Mouse (Mus musculus) cerebellum, adult 9-10 months (tissue): ENCODE measurements around the gene Ntf5.

Source experiments
- DNase-seq: peaks from one replicate; pipeline ENCODE4 v3.0.0; 2022

The Ntf5 gene

DNA sequence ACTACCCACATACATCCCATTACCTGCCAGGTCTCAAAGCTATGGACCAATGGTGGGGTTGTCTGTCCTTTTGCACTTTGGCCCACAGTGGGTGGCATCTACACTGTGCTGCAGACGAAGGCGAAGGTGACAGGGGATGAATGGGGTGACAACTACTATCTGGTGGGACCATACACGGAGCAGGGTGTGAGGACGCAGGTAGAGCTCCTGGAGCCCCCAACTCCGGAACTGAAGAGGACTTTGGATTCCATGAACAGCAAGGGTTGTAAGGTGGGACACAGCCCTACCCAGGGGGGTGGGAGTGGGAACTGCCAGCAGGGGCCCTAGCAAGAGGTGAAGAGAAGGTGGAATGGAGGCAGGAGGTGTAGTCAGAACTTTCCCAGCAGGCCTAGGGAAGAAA, 22.9 kb downstream of the Ntf5 start:
- peak; percentile 51 for DNase-seq

DNA sequence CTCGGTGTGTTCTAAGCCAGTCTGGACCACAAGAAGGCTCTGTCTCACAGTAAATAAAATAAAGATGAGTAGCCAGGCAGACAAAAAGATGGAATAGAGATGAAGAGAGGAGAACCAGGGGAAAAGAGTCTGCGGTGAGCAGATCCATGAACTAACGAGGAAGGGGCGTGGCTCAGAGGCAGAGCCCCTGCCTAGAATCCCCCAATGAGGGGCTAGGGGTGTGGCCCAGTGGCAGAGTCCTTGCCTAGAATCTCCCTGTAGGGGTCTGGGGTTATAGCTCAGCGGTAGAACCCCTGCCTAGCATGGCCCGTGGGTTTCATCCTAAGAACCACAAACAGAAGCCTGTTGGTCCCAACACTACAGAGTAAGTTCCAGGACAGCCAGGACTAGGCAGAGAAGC, 23.6 kb downstream of the Ntf5 start:
- peak; percentile 39 for DNase-seq

DNA sequence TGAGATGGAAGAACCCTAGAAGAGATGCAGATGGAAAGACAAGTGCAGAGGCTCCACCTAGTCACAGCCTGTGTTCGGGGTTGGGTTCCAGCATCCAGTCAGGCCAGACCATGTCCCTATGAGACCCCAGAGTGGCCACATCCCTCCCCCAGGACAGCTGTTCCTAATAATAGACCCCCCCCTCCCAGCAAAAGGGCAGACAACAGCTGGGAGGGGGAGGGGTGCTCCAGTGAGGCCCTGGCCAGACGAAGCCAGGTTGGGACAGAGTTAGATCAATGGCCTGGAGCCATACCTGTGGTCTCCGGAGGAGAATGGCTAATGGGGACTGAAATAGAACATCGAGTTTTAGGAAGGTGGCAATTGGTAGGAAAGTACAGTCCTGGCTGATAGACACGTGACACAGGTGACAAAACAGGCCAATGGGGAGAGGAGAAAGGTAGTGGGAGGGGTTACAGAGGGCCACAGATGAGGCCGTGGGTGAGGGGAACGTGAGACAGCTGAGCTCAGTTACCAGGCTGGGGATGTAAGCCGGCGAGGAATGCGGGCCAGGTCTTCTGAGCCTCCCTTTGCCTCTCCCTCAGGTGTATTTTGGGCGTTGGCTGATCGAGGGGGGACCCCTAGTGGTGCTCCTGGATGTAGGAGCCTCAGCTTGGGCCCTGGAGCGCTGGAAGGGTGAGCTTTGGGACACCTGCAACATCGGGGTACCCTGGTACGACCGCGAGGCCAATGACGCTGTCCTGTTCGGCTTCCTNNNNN, 24.2 kb downstream of the Ntf5 start, which contains the start of gene Ruvbl2:
Gene Ruvbl2, minus strand, starts transcription at position 576 of the 756 bp plus-strand sequence.
- DNase-seq = peak; percentile 56

DNA sequence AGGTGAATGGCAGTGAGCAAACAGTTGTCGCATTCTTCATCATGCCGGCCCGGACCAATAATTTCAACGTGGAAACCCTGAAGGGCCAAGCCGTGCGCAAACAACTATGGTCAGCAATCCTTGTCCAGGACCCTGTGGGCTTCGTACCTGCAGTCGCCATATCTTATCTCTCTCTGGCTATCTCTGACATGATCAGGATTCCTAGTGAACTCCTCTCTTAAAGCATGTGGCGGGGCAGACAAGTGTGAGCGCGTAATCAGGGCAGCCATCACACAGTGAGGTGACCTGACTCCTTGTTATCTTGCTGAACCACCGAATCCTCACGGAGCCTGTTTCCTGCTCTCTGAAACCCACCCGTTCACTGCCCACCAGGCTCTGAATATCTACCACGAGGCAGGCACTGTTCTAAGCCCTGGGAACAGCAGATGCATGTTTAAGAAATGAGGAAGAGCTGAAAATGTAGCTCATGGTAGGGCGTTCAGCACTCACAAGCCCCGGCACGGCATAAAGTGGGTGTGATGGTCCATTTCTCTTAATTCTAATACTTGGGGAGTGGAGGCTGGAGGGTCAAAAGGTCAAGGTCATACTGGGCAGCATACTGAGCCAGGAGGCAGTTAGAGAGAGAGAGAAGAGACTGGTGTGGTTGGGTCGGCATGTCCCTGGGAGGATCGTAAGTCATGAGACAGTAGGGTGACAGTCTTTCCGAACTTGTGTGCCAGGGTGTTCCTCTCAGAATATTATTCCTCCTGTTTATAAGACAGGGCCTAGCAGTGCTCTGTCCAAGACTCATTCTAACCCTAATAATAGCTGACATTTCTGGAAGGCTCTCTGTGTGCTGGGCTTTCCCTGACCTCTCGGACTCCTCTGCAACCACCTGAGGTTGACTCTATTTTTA, 30.3 kb downstream of the Ntf5 start:
- no peak for DNase-seq

DNA sequence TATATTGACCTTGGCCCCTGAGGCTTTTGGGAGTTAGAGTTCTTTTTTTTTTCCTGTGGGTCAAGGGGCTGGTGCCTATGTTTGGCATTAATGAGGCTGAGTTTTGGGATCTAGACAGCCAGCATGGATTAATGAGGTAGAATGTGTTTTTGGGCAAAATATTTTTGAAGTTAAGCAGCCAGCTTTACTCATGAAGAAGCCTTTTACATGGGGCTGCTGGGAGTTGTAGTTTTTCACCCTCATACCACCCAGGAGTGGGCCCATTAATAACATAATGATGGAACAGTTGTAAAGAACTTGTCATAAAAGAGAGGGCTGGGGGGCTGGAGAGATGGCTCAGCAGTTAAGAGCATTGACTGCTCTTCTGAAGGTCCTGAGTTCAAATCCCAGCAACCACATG, 33.1 kb downstream of the Ntf5 start:
- no peak for DNase-seq

DNA sequence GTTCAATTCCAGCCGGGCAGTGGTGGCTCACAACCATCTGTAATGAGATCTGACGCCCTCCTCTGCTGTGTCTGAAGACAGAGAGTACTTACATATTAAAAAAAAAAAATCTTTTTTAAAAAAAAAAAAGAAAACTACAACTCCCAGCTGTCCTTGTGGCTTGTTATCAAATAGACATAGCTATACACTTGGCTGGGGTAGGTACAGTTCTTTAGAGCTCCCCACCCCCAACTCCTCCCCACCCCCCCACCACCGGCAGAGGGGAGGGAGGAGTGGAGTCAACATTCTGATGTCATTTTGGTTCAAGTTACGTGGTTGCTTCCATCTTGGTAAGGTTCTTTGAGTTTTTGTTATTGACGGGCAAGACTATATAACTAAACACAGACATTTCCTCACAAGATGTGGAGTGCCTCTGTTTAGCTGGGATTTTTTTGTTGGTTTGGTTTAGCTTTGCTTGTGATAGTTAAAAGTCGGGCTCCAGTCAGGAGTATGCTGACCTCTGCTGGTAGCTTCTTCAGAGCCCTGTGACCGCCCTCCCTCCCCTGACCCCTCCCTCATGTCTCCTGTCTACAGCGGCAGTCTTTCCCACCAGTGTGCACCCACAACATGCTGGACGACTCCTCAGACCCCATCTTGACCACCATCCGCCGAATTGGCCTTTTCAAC, 34.0 kb downstream of the Ntf5 start:
- DNase-seq = no peak

DNA sequence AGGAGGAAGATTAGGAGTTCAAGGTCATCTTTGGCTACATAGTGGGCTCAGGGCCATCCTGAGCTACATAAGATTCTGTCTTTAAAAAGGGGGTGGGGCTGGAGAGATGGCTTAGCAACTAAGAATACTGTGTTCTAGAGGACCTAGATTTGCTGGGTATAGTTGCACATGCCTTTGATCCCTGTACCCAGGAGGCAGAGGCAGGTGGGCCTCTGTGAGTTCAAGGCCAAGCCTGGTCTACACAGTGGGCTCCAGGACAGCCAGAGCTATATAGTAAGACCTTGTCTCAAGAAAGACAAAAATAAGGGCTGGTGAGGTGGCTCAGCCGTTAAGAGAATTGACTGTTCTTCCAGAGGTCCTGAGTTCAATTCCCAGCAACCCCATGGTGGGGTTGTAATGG, 36.5 kb downstream of the Ntf5 start:
- no peak for DNase-seq

DNA sequence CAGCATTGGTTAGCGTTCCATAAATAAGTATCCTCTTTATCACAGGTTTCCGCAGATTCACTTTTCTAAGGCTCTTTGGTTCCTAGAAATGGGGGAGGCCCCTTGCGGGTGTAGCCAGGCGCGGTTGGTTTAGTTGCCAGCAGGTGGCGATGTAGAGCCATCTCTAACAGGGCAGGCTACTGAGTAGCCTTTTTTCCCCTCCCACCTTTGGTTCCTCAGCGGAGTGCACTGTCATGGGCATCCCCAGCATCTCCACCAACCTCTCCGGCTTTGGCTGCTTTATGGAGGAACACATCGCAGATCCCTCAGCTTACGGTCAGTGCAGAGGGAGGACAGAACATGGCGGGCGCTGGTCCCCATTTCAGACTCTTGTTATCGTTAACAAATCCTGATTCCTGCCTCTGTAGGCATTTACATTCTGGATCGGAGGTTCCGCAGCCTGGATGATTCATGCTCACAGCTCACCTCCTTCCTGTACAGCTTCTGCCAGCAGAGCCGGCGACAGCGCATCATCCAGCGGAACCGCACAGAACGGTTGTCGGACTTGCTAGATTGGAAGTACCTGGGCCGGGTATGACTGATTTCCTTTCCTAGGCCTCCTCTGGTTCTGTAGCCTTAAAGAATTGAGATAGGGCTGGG, 38.0 kb downstream of the Ntf5 start:
- DNase-seq = peak; percentile 88

DNA sequence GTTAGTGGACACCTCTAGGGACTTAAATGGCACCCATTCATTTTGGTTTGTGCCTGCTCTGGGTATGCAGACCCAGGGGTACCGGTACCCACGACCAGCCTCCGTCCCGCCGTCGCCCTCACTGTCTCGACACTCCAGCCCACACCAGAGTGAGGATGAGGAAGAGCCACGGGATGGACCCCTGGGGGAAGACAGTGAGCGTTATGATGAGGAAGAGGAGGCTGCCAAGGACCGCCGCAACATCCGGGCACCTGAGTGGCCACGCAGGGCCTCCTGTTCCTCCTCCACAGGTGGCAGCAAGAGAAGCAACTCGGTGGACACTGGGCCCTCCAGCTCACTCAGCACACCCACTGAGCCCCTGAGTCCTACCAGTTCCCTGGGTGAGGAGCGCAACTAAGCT, 41.5 kb downstream of the Ntf5 start:
- DNase-seq = no peak

DNA sequence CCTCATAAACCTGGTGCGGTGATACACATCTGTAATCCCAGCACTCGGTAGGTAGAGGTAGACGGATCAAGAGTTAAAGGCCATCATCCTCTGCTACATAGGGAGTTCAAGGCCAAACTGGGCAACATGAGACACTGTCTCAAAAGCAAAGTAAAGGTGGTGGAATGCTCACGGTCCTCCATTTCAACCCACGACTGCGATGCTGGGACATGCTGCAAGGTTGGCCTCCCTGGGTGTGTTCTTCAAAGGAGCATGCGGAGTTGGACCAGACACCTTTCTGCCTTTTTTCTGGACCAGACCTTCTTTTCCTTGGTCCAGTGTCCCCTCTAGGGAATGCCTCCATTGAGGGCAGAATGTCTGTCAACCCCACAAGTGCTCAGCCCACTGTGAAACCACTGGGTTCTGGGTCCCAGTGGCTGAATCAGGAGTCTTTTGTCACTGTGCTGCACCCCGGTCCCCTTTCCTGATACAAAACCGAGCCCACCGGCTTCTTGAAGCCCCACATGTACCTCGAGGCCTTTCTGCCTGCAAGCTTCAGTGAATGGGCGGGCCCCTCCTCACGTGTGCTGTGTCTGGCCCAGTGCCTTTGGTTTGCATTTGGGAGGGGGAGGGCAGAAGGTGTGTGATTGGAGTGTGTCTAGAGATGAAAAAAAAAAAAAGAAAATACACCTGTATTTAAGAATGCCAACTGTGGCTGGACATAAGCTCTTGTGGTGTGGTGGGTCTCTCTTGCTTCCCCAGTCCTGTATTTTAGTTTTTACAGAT, 42.6 kb downstream of the Ntf5 start:
- DNase-seq = no peak

DNA sequence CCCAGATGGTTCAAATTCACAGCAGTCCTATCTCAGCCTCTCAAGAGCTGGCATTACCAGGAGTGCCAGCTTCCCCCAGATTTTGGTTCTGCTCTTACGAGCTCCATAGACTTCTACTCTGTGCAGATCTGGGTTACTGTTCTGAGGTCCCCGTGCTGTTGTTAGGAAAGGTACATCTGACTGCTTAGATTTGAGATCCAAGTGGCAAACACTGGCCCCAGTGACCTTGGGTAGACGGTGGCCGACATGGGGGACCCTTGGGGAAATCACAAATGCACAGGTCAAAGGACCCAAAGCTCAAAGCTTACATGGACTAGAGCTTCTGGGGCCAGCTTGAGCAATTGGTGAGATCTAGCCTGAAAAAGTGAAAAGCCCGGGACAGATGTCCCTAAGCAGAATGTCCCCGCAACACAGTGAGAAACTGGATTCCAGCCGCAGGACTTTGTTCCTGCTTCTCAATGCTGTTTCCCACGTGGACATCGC, 43.3 kb downstream of the Ntf5 start:
- no peak for DNase-seq

DNA sequence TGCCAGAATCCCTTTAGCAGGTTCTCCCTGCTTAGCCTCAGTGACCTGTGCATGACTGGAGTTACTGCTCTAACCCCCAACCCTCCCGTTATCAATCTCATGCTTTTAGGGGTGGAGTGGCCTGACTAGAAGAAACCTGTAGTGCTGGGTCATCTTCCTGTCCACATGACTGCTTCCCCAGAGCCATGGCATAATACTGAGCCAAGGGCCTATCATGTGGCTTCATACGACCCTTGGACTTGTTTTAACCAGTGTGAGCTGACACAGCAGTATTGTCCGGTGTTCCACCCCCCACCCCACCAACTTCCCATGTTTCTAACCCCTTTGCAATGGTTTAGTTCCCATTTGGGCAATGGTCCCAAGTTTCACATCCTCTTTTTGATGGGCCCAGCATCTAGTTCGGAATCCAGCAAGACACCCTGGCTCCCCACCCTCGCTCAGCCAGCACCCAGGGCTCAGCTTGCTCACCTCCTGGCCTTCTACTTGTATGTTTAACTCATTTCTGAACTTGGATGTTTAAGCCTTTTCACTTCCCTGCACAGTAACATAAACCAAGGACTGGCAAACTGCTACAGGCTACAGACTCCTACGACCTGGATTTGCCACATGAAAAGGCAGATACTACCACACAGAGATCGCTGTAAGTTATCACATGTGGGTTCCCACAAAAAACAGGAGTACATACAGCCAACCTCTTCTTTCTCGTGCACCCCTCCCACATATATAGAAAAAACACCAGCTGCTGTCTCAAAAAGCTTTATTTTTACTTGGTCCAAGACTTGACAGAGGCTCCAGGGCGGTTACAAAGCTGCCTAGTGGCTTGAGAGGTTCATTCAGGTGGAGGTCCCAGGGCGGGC, 43.9 kb downstream of the Ntf5 start:
- DNase-seq = no peak

DNA sequence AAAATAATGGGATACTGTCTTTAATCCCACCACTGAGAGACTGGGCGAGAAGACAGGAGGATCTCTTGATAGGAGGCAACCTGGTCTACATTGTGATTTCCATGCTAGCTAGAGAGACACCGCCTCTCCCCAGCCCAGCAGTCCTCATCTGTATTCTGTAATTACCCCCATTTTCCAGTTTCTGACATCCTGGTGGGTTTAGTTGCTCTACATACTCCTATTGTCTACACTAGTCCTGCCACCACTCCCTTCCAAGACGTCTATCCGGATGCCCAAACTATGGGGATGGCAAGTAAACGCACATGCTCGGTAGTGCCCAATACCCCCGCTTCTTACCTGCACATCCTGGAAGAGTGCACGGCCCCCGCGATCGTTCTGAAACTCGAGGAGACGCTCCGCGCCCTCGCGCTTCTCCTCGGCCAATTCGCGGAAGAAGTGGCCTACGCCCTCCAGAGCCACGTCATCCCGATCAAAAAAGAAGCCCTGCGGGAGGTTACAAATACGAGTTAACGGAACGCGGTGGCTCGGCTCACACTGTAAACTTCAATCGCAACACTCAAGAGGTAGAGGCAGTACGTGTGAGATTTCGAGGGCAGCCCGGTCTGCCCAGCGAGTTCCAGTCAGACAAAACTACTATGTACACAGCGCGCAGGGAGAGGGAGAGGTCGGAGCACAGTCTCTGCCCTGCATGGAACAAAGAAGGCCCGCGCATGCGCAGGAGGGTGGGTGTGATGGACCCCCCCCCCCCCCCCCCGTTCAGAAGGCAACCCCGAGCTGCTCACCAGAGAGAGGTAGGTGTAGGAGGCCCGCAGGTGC, 45.5 kb downstream of the Ntf5 start:
- peak; percentile 82 for DNase-seq

DNA sequence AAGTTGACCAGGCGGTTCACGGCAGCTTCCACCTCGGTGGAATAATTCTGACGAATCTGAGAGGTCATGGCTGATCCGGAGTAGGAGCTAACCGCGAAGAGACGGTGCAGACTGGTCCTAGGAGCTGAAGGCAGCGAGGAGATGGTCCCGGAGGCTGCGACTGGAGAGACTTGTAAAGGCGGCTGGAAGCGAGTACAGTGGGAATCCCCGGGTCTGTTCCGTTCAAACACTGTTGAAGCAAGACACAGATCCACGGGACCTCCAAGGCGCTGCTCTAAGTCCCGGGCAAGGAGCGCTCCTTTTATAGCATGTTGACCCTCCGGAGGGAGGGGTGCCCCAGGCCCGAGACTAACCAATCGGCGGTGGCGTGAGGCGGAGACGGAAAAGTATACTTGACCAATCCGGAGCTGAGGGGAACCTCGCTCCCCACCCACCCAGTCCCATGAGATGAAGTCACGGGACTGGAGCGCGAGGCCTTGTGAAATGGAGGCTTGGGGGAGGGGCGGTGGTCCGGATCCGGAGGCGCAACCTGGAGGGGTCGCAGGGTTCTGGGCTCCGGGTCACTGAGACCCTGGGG, 46.2 kb downstream of the Ntf5 start, which contains the start of gene Ftl1:
Gene Ftl1, minus strand, starts transcription at position 321 of the 577 bp plus-strand sequence.
- DNase-seq = peak; percentile 99

DNA sequence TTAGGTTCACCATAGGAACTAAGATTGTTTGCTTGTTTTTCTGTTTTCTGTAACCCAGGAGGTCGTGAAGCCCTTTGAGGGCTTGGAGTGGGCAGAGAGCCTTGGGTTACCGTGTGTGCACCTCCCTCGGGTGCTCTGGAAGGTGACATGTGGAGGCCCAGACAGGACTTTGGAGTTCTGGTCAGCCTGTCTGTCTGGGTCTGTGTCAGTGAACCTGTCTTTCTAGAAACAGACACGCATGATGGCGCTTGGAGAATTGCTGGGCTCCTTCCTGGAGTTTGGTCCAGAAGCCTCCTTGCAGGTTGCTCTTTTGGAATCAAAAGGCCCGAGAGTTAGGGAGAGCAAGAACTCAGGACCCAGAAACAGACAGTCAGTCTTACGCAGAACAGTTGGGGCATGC, 46.9 kb downstream of the Ntf5 start:
- DNase-seq = peak; percentile 51

DNA sequence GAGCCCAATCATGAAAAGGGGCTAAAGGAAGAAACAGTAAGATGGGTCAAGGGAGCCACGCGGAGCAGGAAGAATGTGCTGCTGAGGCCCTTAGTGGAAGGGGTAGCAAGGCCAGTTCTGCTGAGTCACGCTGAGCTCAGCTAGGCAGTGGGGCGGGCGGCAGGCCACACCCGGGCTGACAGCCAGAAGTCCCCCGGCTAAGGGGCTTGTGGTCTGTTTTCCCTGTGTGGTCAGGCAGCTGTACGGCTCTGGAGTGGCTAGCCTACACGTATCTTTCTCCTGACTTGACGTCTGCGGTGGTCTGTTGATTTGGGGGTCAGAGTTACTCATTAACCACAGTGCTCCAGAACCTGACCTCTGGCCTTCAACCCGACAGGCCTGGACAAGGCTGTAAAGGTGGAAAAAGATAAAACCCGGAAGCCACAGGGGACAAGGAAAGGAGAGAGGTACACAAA, 47.4 kb downstream of the Ntf5 start:
- peak; percentile 55 for DNase-seq

DNA sequence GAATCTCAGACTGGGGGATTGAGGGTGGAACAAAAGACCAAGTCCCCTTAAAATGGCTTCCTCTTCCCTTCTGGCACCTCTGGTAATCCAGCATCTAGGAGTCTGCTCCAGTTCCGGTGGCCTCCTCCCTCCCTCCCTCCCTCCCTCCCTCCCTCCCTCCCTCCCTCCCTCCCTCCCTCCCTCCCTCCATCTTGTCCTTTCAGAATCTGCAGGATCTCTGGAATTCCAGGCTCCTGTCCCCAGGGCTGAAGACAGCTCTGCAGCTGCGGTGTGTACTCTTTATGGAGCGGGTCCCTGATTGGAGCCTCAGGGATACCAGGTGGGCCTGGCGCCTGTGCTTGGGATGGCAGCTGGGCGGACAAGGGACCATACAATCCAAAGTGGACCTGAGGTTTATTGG, 47.8 kb downstream of the Ntf5 start:
- no peak for DNase-seq

DNA sequence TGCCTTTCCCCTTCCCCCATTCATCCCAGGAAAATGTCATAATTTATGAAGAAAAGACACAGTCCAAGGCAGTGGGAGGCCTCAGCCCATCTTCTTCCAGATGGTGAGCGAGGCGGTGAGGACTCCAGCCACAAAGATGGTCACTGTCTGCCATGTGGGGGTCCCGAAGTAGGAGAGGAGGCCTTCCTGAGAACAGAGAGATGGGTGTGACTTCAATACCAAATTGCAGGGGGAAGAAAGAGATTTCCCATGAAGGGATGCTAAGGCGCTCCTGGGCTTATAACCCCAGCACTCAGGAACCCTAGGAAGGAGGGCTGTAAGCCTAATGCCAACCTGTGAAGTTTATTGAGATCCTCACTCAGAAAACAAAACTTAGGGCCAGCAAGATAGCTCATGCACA, 48.3 kb downstream of the Ntf5 start:
- DNase-seq = no peak

DNA sequence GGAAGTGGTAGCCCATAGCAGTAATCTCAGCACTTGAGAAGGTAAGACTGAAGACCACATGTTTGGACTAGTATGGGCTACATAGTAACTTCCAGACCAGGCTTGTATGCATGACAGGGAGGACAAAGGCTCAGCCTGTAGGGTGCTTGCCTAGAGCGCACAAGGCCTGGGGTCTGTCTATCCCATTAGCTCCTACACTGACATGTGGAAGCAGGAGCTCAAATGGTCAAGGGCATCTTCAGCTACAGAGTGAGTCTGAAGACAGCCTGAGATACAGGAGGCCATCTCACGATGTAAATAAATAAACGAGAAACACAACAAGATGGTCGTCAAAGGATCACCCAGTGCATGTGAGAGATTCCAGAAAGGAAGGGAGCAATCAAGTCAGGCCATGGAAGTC, 48.8 kb downstream of the Ntf5 start:
- DNase-seq = no peak

DNA sequence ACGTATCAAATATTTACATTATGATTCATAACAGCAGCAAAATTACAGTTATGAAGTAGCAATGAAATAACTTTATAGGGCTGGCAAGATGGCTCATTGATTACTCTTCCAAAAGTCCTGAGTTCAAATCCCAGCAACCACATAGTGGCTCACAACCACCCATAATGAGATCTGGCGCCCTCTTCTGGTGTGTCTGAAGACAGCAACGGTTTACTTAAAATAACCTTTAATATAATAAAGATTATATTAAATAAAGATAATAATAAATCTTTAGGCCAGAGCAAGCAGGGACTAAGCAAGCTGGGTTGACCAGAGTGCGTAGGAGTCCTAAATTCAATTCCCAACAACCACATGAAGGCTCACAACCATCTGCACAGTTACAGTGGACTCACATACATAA, 49.4 kb downstream of the Ntf5 start:
- peak; percentile 52 for DNase-seq
